Mouse (Mus musculus) hindbrain, embryonic 10.5 days (tissue): Measurements from ENCODE around the gene Foxk1. TPM values are rescaled to one million over a fixed set of nuclear protein-coding genes. Genes with fewer than 3 reads are reported as not detected.

Experiments used
- polyA plus RNA-seq: library from polyadenylated mRNA; unstranded; fragments of >200 nt; fragmentation: Nextera tagmentation; extraction: Ambion mirVana; gene quantifications from 2 replicates; pipeline ENCODE4 v1.2.1, GENCODE M21; 2016

The Foxk1 gene
- polyA plus RNA-seq, 1 experiment from 2014 or later, result 5.2 TPM

Other genes starting within 250 kb of the Foxk1 start
- gene Ap5z1, start 62.4 kb downstream of the Foxk1 start, polyA plus RNA-seq, result 13.5 and 16.9 TPM in 2 replicates
- 0.15 and 0.27 TPM in 2 replicates for gene Papolb, start 128.6 kb downstream of the Foxk1 start, polyA plus RNA-seq
- 5.5 and 6.1 TPM in 2 replicates for gene Radil, start 149.6 kb downstream of the Foxk1 start, polyA plus RNA-seq
- gene Mmd2, start 207.3 kb downstream of the Foxk1 start, polyA plus RNA-seq, result 4.3 and 4.7 TPM in 2 replicates
- gene Wipi2, start 226.2 kb downstream of the Foxk1 start, polyA plus RNA-seq, result 55.6 and 61.6 TPM in 2 replicates